Mouse (Mus musculus) R1 (cell line): ENCODE measurements at regions not wholly inside any gene's neighbourhood (a gene's known extent, or its start where the extent isn't known, plus 50 kb on each side); places are given as distances from the start of the nearest gene placed in this dataset.
A peak's percentile ranks its signal among the peaks of the same experiment; 100 is the strongest.
"Not testable (repeated sequence)": the region's sequence is repeated elsewhere in the genome, so short reads cannot be mapped to it uniquely, and the experiment has no call there.

ENCODE experiments used
- DNase-seq: peaks from one replicate; pipeline ENCODE4 v3.0.0-alpha.2; 2018; ENCODE audit warnings: low read depth, low spot score

DNA sequence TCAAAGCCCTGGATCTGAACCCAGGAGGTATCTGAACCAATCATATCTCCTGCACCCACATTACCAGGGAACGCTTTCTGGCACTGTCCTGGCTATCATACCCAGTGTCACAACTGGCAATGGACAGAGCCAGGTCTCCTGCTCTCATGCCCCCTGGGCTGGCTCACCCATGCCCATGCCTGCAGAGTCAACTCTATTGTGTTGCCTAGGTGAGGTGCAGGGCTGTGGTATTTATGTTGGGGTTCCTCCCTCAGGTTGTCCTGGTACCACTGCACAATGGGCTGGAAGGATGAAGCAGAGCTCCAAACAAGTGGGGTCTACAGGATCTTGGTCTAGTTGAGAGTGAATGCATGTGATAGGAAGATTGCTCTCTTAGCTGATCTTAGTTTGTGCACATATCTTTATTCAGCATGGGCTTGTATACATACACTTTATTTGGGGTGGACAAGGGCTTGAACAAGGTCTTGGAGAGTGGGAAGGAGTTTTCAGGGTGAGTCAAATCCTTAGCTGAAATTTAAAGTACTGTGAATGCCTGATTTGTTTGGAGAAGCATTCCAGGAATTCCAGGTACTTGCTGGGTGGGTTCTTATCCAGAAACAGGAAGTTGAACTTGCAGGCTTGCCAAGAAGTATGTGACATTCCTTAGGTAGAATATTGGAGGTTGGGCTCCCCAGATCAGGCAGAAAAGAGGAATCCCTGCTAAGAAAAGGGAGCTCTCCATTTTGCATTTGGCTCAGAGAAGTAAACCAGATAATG, 123.2 kb downstream of the Ube2dnl2 start:
- DNase-seq: peak; percentile 78

- DNase-seq: no peak
These were observed 124.1 kb downstream of the Ube2dnl2 start for GRCm38 (mm10) chrX:115031506-115031905.

- DNase-seq: no peak
These were observed 131.6 kb downstream of the Ube2dnl2 start for GRCm38 (mm10) chrX:115038997-115039396.

DNA sequence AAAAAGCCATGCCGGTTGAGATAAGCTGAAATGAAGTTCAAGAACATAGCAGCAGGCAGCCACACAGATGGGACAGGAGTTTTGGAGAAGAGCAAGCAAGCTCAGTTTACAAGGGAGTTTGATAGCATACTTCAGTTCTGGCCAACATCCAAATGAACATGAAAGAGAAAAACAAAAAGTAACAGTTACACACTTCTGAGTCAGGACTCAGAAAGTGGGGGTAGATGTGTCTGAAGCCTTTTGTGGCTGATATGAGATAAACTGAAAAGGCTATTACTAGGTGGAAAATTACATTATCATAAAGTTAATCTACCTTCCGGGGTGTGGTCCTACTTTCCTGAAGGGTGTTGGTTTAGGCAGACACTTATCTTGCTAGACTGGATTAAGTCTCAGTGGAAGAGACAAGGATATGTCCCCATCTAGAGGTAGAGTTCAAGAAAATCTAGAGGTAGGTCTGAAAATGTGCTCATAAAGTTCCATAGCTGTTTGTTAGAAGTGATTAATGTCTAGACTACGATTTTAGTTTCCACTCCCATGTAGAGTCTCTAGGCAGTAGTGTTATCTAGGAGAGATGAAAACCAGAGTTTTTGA, 155.3 kb downstream of the Ube2dnl2 start:
- peak; percentile 10 for DNase-seq

DNA sequence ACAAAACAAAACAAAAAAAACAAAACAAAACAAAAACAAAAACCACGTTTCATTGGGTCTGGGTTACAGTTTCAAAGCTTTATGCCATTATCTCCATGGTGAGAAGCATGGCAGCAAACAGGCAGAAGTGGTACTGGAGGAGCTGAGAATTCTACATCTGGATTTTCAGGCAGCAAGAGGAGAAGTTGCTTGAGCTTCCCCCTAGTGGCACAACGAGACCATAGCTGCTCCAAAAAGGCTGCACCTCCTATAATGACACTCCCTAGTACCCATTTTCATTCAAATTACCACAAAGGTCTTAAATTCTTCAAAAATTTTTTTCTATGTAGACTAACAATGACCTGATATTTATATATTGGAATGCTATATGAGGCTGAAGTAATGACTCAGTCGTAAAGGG, 162.0 kb downstream of the Ube2dnl2 start:
- peak; percentile 63 for DNase-seq

- not testable (repeated sequence) for DNase-seq
These were observed 184.6 kb downstream of the Ube2dnl2 start for GRCm38 (mm10) chrX:115092021-115092420.

DNA sequence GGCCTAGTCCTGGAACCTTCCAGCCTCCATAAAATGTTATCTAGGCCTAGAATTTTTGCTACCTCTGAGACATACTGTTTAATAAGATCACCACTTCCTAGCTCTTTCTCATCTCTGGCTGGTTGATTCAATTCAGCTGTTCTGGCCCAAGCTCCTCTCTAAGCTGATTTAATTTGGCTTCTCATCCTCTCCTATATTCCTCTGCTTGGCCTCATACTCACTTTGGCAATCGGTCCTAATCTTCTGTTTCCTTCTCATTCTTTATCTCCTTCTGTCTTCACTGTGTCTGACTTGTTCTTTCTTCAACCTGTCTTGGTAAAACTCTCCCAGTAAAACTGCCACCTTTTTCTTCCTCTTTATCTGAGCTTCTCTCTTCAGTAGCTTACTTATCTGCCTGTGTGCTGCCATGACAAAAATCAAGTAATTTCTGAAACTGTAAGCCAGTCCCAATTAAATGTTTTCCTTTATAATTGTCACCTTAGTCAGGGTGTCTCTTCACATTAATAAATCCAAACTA, 185.7 kb downstream of the Ube2dnl2 start:
- DNase-seq: no peak
